Mouse (Mus musculus) C2C12 (cell line): ENCODE results near the gene Relb.

Source experiments
- CEBPB ChIP-seq: IDR thresholded peaks from one replicate; pipeline ENCODE4 v1.6.1; 2011; ENCODE audit warnings: low read depth, mild to moderate bottlenecking, control low read depth, moderate library complexity
- CTCF ChIP-seq: IDR thresholded peaks from one replicate; pipeline ENCODE4 v1.5.1; 2011; ENCODE audit not compliant: control insufficient read depth, insufficient read depth, insufficient read length
- FOSL1 ChIP-seq: IDR thresholded peaks from one replicate; pipeline ENCODE4 v1.8.0; 2011; ENCODE audit warnings: mild to moderate bottlenecking, low read length; ENCODE audit not compliant: poor library complexity, insufficient read depth, severe bottlenecking
- MAX ChIP-seq: IDR thresholded peaks from one replicate; pipeline ENCODE4 v1.6.1; 2011; ENCODE audit warnings: mild to moderate bottlenecking, control low read depth
- MYOD1 ChIP-seq: IDR thresholded peaks from one replicate; pipeline ENCODE4 v1.6.1; 2011; ENCODE audit warnings: low read depth; ENCODE audit not compliant: control insufficient read depth, insufficient read length
- MYOG ChIP-seq: IDR thresholded peaks from one replicate; pipeline ENCODE4 v1.6.1; 2011; ENCODE audit not compliant: control insufficient read depth, insufficient read length; ENCODE audit errors: extremely low read depth
- USF1 ChIP-seq: IDR thresholded peaks from one replicate; pipeline ENCODE4 v1.6.1; 2011; ENCODE audit warnings: low read depth, mild to moderate bottlenecking, control low read depth, moderate library complexity

GRCm38 (mm10) chr7:19651063-19651786, 22.0 kb upstream of the Relb start:
- TF ChIP-seq CTCF (no peak), USF1 (no peak), CEBPB (no peak), MYOG (no peak), MAX (no peak), FOSL1 (no peak), MYOD1 (no peak)
